Mouse (Mus musculus): ENCODE results near the gene Ropn1l.

- TF ChIP-seq CTCF (IDR thresholded peaks at IDR 0.05; ENCODE audit: control insufficient read depth, insufficient read depth, insufficient replicate concordance, low read depth, low read length) (no peak), POLR2A (IDR thresholded peaks at IDR 0.05; ENCODE audit: control insufficient read depth, low read depth, low read length) (no peak)
Observed at GRCm38 (mm10) chr15:31422649-31423369, 30.7 kb downstream of the Ropn1l start.
